Mouse (Mus musculus): Measurements from ENCODE around the gene Gm28897. TPM values are rescaled to one million over a fixed set of nuclear protein-coding genes. Genes with fewer than 3 reads are reported as not detected.

The Gm28897 gene
- not detected in 2 replicates for polyA plus RNA-seq (2012; rRNA removed; ENCODE audit: low replicate concordance)

DNA sequence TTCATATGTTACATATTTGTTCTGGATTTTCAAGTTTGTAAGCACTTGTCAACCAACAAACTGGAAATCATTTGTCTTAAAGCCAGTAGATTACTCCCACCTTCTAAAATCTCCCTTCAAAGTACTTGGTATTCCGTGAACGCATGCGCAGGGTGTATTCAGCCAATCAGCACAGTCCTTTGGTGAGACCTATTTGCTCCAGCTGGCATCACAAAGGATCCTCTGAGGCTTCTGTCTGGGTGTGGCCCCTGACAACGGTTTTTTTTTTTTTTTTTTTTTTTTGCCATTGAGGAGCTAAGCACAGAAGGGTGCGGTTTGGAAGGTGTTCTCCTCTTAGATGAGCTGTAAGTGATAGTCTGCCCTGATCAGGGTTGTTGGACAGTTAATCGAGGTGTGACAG lies at the start of gene Gm28897:
Gene Gm28897, plus strand, starts transcription at position 301 of the 400 bp plus-strand sequence.

